Mouse (Mus musculus) cerebellum, adult 2 months (tissue): ENCODE results near the gene Pxt1.

Source experiments
- CTCF ChIP-seq: fragments of 200-500 bp; IDR thresholded peaks from 2 replicates; pipeline ENCODE4 v1.5.1; 2011; ENCODE audit warnings: low read depth, mild to moderate bottlenecking, control low read depth, low read length, moderate library complexity, borderline replicate concordance; ENCODE audit not compliant: insufficient read depth
- POLR2A ChIP-seq: fragments of 200-500 bp; IDR thresholded peaks from 2 replicates; pipeline ENCODE4 v1.6.1; 2011; ENCODE audit warnings: low read length, control low read depth, borderline replicate concordance; ENCODE audit not compliant: insufficient read depth

GRCm38 (mm10) chr17:28986833-28987232, 43.2 kb upstream of the Pxt1 start:
- TF ChIP-seq CTCF, result peak; percentile 43; the same call in 1 of the 2 replicates
- no peak for TF ChIP-seq POLR2A
